Mouse (Mus musculus) C2C12 (cell line): ENCODE results near the gene Fv1.

Experiments
- CEBPB ChIP-seq: IDR thresholded peaks from one replicate; pipeline ENCODE4 v1.6.1; 2011; ENCODE audit warnings: low read depth, mild to moderate bottlenecking, control low read depth, moderate library complexity
- CTCF ChIP-seq: IDR thresholded peaks from one replicate; pipeline ENCODE4 v1.5.1; 2011; ENCODE audit not compliant: control insufficient read depth, insufficient read depth, insufficient read length
- MYOD1 ChIP-seq: IDR thresholded peaks from one replicate; pipeline ENCODE4 v1.6.1; 2011; ENCODE audit warnings: low read depth; ENCODE audit not compliant: control insufficient read depth, insufficient read length

DNA sequence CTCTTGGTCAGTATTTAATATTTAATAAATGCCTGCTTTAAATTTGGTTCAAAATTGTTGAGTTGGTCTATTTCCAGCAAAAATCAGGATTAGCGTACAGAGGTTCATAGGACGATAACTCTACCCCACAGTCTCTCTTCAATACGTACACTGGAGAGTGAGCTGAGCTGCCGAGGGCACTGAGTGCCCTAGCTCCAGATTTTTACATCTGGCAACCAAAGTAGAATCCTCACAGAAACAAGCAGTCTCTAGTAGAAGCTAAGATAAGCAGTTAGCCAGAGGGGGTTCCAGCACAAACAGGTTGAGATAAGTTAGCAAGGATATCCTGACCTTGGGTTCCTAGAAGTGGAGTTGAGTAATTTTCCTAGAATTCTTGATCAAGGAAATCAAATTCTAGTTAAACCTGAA, 20.2 kb upstream of the Fv1 start:
- TF ChIP-seq CTCF (no peak), CEBPB (no peak), MYOD1 (no peak)
